Mouse (Mus musculus) stomach, embryonic 14.5 days (tissue): ENCODE results near the gene Baiap2. TPM values are rescaled to one million over a fixed set of nuclear protein-coding genes. Genes with fewer than 3 reads are reported as not detected.

Experiments
- ATAC-seq: fragments of 200-750 bp; cut with Nextera tagmentation; 2 replicates; pipeline ENCODE4 v1.8.0; 2017; ENCODE audit warnings: low read depth, moderate TSS enrichment; ENCODE audit not compliant: insufficient number of reproducible peaks, insufficient read depth, low FRiP score
- H3K27ac ChIP-seq: fragments of 300-500 bp; sonication (generic); 2 replicates; pipeline ENCODE4 v1.5.1; 2014; ENCODE audit warnings: mild to moderate bottlenecking, low read length, moderate library complexity, mixed read lengths
- H3K27me3 ChIP-seq: fragments of 300-500 bp; sonication (generic); 2 replicates; pipeline ENCODE4 v1.6.1; 2014; ENCODE audit warnings: low read length, control low read depth, mixed read lengths; ENCODE audit not compliant: control insufficient read depth, insufficient read depth
- H3K36me3 ChIP-seq: fragments of 300-500 bp; sonication (generic); 2 replicates; pipeline ENCODE4 v1.6.1; 2014; ENCODE audit warnings: mild to moderate bottlenecking, control low read depth, low read length, moderate library complexity, mixed read lengths; ENCODE audit not compliant: control insufficient read depth, insufficient read depth
- H3K4me1 ChIP-seq: fragments of 300-500 bp; sonication (generic); 2 replicates; pipeline ENCODE4 v1.6.1; 2014; ENCODE audit warnings: low read length, control low read depth, mixed read lengths; ENCODE audit not compliant: control insufficient read depth, insufficient read depth
- H3K4me2 ChIP-seq: fragments of 300-500 bp; sonication (generic); replicated peaks from 2 replicates; pipeline ENCODE4 v1.6.1; 2014; ENCODE audit warnings: low read depth, low read length, control low read depth
- H3K4me3 ChIP-seq: fragments of 300-500 bp; sonication (generic); 2 replicates; pipeline ENCODE4 v1.5.1; 2014; ENCODE audit warnings: low read depth, low read length, control low read depth
- H3K9ac ChIP-seq: fragments of 300-500 bp; sonication (generic); replicated peaks from 2 replicates; pipeline ENCODE4 v1.6.1; 2014; ENCODE audit warnings: low read depth, mild to moderate bottlenecking, control low read depth, low read length, moderate library complexity, mixed read lengths
- H3K9me3 ChIP-seq: fragments of 300-500 bp; sonication (generic); 2 replicates; pipeline ENCODE4 v1.6.1; 2016; ENCODE audit warnings: low read depth, low read length, control low read depth; ENCODE audit not compliant: control insufficient read depth
- WGBS: fragments of 180-500 bp; shearing (Covaris S2); extraction: QIAGEN DNeasy Blood & Tissue Kit; methylation state at CpG from one replicate; pipeline ENCODE4 v1.1.7; 2014; 5-methylcytosine and 5-hydroxymethylcytosine counted together
- microRNA counts: library from miRNA; unstranded; fragments of <30 nt; microRNA quantifications from one replicate; lab custom pipeline; 2016
- microRNA-seq: library from miRNA; unstranded; fragments of <30 nt; microRNA quantifications from one replicate; pipeline ENCODE4, GENCODE M21; 2016
- polyA plus RNA-seq: library from polyadenylated mRNA; unstranded; fragments of >200 nt; fragmentation: Nextera tagmentation; extraction: Ambion mirVana; gene quantifications from 2 replicates; pipeline ENCODE4 v1.2.1, GENCODE M21; 2014

Baiap2 gene
- polyA plus RNA-seq, 1 experiment from 2014 or later, result 28.0 TPM

- H3K27ac ChIP-seq, result no peak overlapping the region
- no peak overlapping the region for H3K9ac ChIP-seq
- 48% methylated on average over 14 of the region's 14 CpGs for WGBS
These were observed 108.7 kb downstream of the Baiap2 start for GRCm38 (mm10) chr11:120051124-120051811.

GRCm38 (mm10) chr11:120052274-120052673 is 109.7 kb downstream of the Baiap2 start:
- ATAC-seq, result no peak
- Histone ChIP-seq H3K27ac (no peak overlapping the region), H3K4me3 (no peak overlapping the region), H3K4me1 (peaks cover 8% of the 10 kb centered on the region), H3K36me3 (no peaks in the 10 kb centered on the region), H3K4me2 (no peak overlapping the region), H3K9me3 (no peaks in the 10 kb centered on the region), H3K27me3 (peaks cover 9% of the 10 kb centered on the region; the same call in 1 of the 2 replicates), H3K9ac (no peak overlapping the region)
- 51% methylated on average over 9 of the region's 9 CpGs for WGBS

More at GRCm38 (mm10) chr11:120051124-120051811, 108.7 kb downstream of the Baiap2 start:
- ATAC-seq, result peak; percentile 23; the same call in 1 of the 2 replicates
- Histone ChIP-seq H3K27me3 (peaks cover 9% of the 10 kb centered on the region; the same call in 1 of the 2 replicates), H3K4me1 (peaks cover 9% of the 10 kb centered on the region), H3K4me3 (no peak overlapping the region), H3K9me3 (no peaks in the 10 kb centered on the region), H3K36me3 (no peaks in the 10 kb centered on the region), H3K4me2 (no peak overlapping the region)

- 84% methylated on average over 4 of the region's 4 CpGs for WGBS
- no peak for ATAC-seq
- Histone ChIP-seq H3K9ac (no peak overlapping the region), H3K9me3 (no peaks in the 10 kb centered on the region), H3K27ac (no peak overlapping the region), H3K36me3 (no peaks in the 10 kb centered on the region), H3K4me2 (no peak overlapping the region), H3K4me3 (no peak overlapping the region), H3K4me1 (peaks cover 5% of the 10 kb centered on the region), H3K27me3 (no peaks in the 10 kb centered on the region)
These were observed 111.3 kb downstream of the Baiap2 start for GRCm38 (mm10) chr11:120053846-120054245.

GRCm38 (mm10) chr11:120055953-120056732 is 113.6 kb downstream of the Baiap2 start:
- Histone ChIP-seq H3K9ac (no peak overlapping the region), H3K4me3 (no peak overlapping the region), H3K4me1 (peaks cover 5% of the 10 kb centered on the region), H3K9me3 (no peaks in the 10 kb centered on the region), H3K36me3 (no peaks in the 10 kb centered on the region), H3K27ac (no peak overlapping the region), H3K4me2 (no peak overlapping the region), H3K27me3 (no peaks in the 10 kb centered on the region)
- ATAC-seq, result no peak
- 81% methylated on average over 12 of the region's 12 CpGs for WGBS

MicroRNAs within 50 kb of the gene (microRNA counts, 519-probe panel; counts per million panel counts)
- 3,065 counts per million, percentile 56 among the panel's probes with 10 or more counts for microRNA mmu-miR-338-3p (lab: Ali Mortazavi, UCI)
- 1,646 counts per million, percentile 10 among the panel's probes with 10 or more counts for microRNA mmu-miR-338-5p (lab: Ali Mortazavi, UCI)

Small RNA genes within 50 kb of the gene (microRNA-seq; reads per million reads assigned to microRNA genes)
- not detected for gene Mir3065
- not detected for gene Mir338

Other genes starting within 250 kb of the Baiap2 start
- 85.9 and 89.5 TPM in 2 replicates for gene Chmp6, start 29.3 kb upstream of the Baiap2 start, polyA plus RNA-seq
- gene Aatk, start 104.4 kb downstream of the Baiap2 start, polyA plus RNA-seq, result 3.5 and 4.1 TPM in 2 replicates
- gene Cep131, start 144.1 kb downstream of the Baiap2 start, polyA plus RNA-seq, result 18.7 and 20.1 TPM in 2 replicates
- 17.2 and 19.0 TPM in 2 replicates for gene Tepsin, start 156.0 kb downstream of the Baiap2 start, polyA plus RNA-seq
- gene Ndufaf8, start 156.2 kb downstream of the Baiap2 start, polyA plus RNA-seq, result 70.1 and 82.6 TPM in 2 replicates
- gene Slc38a10, start 208.6 kb downstream of the Baiap2 start, polyA plus RNA-seq, result 68.4 and 71.1 TPM in 2 replicates